Mouse (Mus musculus) thymus, postnatal 14 days (tissue): ENCODE results near the gene F2rl1.
A peak's percentile ranks its signal among the peaks of the same experiment; 100 is the strongest.
"Not testable (repeated sequence)": the region's sequence is repeated elsewhere in the genome, so short reads cannot be mapped to it uniquely, and the experiment has no call there.

Experiments
- DNase-seq: peaks from one replicate; pipeline ENCODE4 v3.0.0; 2021

The F2rl1 gene

GRCm38 (mm10) chr13:95533121-95533520 lies 8.1 kb upstream of the F2rl1 start:
- not testable (repeated sequence) for DNase-seq

- DNase-seq = no peak
Observed at GRCm38 (mm10) chr13:95531273-95532045, 6.4 kb upstream of the F2rl1 start.

GRCm38 (mm10) chr13:95529246-95529645 lies 4.2 kb upstream of the F2rl1 start:
- DNase-seq = no peak

GRCm38 (mm10) chr13:95524424-95524673 lies 678 bp downstream of the F2rl1 start:
- DNase-seq = peak; percentile 5

- no peak for DNase-seq
Observed at GRCm38 (mm10) chr13:95523659-95524423, 1.2 kb downstream of the F2rl1 start.

GRCm38 (mm10) chr13:95522176-95522575 lies 2.9 kb downstream of the F2rl1 start:
- no peak for DNase-seq

GRCm38 (mm10) chr13:95521029-95521428 lies 4.0 kb downstream of the F2rl1 start:
- DNase-seq = peak; percentile 15

- DNase-seq = no peak
Observed at GRCm38 (mm10) chr13:95514756-95515155, 10.3 kb downstream of the F2rl1 start.

GRCm38 (mm10) chr13:95510054-95510453 lies 15.0 kb downstream of the F2rl1 start:
- DNase-seq = no peak

GRCm38 (mm10) chr13:95503279-95503917 lies 21.6 kb downstream of the F2rl1 start:
- no peak for DNase-seq

- no peak for DNase-seq
Observed at GRCm38 (mm10) chr13:95496601-95497000, 28.4 kb downstream of the F2rl1 start.

GRCm38 (mm10) chr13:95494812-95495211 lies 30.2 kb downstream of the F2rl1 start:
- no peak for DNase-seq

- DNase-seq = no peak
Observed at GRCm38 (mm10) chr13:95493296-95493695, 31.7 kb downstream of the F2rl1 start.

GRCm38 (mm10) chr13:95491327-95491726 lies 33.7 kb downstream of the F2rl1 start:
- DNase-seq = no peak

GRCm38 (mm10) chr13:95484664-95485063 lies 40.4 kb downstream of the F2rl1 start:
- DNase-seq = no peak

- DNase-seq = peak; percentile 67
Observed at GRCm38 (mm10) chr13:95481428-95481827, 43.6 kb downstream of the F2rl1 start.

- no peak for DNase-seq
Observed at GRCm38 (mm10) chr13:95478671-95479413, 46.2 kb downstream of the F2rl1 start, which contains the start of gene S100z. S100z (minus strand) TSS chr13:95478721.

GRCm38 (mm10) chr13:95477173-95477572 lies 47.9 kb downstream of the F2rl1 start:
- DNase-seq = no peak

GRCm38 (mm10) chr13:95475124-95475523 lies 49.9 kb downstream of the F2rl1 start:
- no peak for DNase-seq

- DNase-seq = no peak
Observed at GRCm38 (mm10) chr13:95474294-95474693, 50.7 kb downstream of the F2rl1 start.

- DNase-seq = peak; percentile 42
Observed at GRCm38 (mm10) chr13:95470970-95471369, 54.1 kb downstream of the F2rl1 start.
